Comparison of ENCODE assay signal across 15 mouse cellular contexts in the genomic region with DNA sequence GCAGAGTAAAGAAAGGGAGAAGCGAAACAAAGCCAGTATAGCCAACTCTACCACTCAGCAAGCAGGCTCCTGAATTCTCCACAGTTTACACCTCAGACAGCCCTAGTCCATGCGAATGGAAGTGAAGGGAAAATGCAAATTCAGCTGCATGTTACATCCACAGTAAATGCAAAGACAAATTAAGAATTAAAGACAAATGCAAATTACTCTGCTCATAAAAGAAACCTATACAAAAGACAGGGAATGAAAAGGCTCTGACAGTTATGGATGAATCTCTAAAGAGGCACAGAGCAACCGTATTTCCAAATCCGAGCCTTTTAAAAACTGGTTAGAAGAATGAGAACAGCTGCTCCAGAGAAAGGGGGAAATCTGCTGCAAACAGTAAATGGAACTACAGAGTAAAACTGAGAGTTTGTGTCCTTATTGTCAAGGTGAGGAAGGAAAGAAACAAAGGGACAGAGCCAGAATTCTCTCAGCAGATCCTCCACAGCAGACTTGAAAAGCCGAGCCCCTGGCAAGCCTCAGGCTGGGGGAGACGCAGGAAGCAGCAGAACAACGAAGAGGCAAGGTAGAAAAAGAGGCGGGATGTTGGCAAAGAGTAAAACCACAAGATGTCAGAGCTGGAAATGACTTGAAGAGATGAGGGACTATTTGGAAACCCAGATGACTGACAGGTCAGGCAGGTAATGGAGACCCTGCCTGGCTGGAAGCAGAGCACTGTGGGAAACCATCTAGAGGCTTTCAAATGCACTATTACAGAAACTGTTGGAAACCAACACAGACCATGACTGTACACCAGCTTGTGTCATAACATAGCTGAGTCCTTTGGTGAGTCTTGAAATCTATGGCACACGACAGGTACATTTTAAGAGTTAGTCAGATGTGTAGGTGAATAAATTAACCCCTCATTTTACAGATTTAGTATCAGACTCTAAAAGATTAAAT.
DNase-seq lines count a peak whose midpoint lies in the region; ATAC-seq and TF ChIP-seq lines count a peak whose summit lies in the region.
"Had no signal": no experiment of that assay in that cellular context is flagged by ENCODE, and none has a peak within 500 bp of the region (broad histone marks: within the 10 kb centered on the region; RNA-seq: fewer than 3 reads in every experiment).

No protein-coding gene starts in this region.

- H3K27ac ChIP-seq in hindbrain, embryonic 10.5 days = peak overlapping the region; percentile 75
- no peak overlapping the region for H3K27ac ChIP-seq in midbrain, embryonic 12.5 days (replicated peaks)
- H3K27ac ChIP-seq in thymus, adult 2 months (ENCODE audit: control insufficient read depth, insufficient read depth, low read length) = no peak overlapping the region
- no peak overlapping the region for H3K27ac ChIP-seq in stomach, postnatal 0 days (replicated peaks)
- H3K27ac ChIP-seq: kidney, embryonic 15.5 days; macrophage had no signal

- H3K36me3 ChIP-seq in hindbrain, embryonic 10.5 days = no peaks in the 10 kb centered on the region
- H3K36me3 ChIP-seq in midbrain, embryonic 12.5 days = no peaks in the 10 kb centered on the region
- no peaks in the 10 kb centered on the region for H3K36me3 ChIP-seq in thymus, adult 2 months (ENCODE audit: control insufficient read depth, insufficient read depth, low read length)
- H3K36me3 ChIP-seq in stomach, postnatal 0 days (ENCODE audit: control insufficient read depth, insufficient read depth, low read length) = no peaks in the 10 kb centered on the region
- H3K36me3 ChIP-seq: kidney, embryonic 15.5 days had no signal

- intact Hi-C loops in left cerebral cortex, postnatal 25 days (cut with DNase I) = no loop called here

- no peak for TF ChIP-seq EP300 in stomach, postnatal 0 days (optimal IDR thresholded peaks at IDR 0.05)

- no peaks in the 10 kb centered on the region for H3K27me3 ChIP-seq in hindbrain, embryonic 10.5 days (ENCODE audit: insufficient read depth, poor library complexity, severe bottlenecking)
- H3K27me3 ChIP-seq in midbrain, embryonic 12.5 days = no peaks in the 10 kb centered on the region; the same call in 1 of the 2 replicates
- H3K27me3 ChIP-seq in thymus, adult 2 months (ENCODE audit: control insufficient read depth, insufficient read depth, low read length) = no peaks in the 10 kb centered on the region
- H3K27me3 ChIP-seq in stomach, postnatal 0 days (ENCODE audit: control insufficient read depth, insufficient read depth, low read length) = no peaks in the 10 kb centered on the region
- H3K27me3 ChIP-seq: CH12.LX; kidney, embryonic 15.5 days had no signal

- no peak overlapping the region for H3K9ac ChIP-seq in midbrain, embryonic 12.5 days (replicated peaks)
- no peak overlapping the region for H3K9ac ChIP-seq in stomach, postnatal 0 days (ENCODE audit: low read length)
- H3K9ac ChIP-seq: kidney, embryonic 15.5 days; lung, embryonic 14.5 days had no signal

- 54% methylated on average over 9 of the region's 9 CpGs for whole genome bisulfite sequencing in hindbrain, embryonic 10.5 days
- 42% methylated on average over 9 of the region's 9 CpGs for WGBS in midbrain, embryonic 12.5 days
- WGBS in thymus, adult 2 months = 59% methylated on average over 9 of the region's 9 CpGs
- WGBS in stomach, postnatal 0 days = 53% methylated on average over 9 of the region's 9 CpGs

- H3K4me3 ChIP-seq in hindbrain, embryonic 10.5 days = no peak overlapping the region
- no peak overlapping the region for H3K4me3 ChIP-seq in midbrain, embryonic 12.5 days
- H3K4me3 ChIP-seq in thymus, adult 2 months (ENCODE audit: control insufficient read depth, insufficient read depth, low read length) = no peak overlapping the region
- no peak overlapping the region for H3K4me3 ChIP-seq in stomach, postnatal 0 days (ENCODE audit: low read depth, low read length)
- H3K4me3 ChIP-seq: kidney, embryonic 15.5 days had no signal

- no peak overlapping the region for H3K4me2 ChIP-seq in midbrain, embryonic 12.5 days (replicated peaks)
- H3K4me2 ChIP-seq in stomach, postnatal 0 days (replicated peaks; ENCODE audit: low read depth) = no peak overlapping the region
- H3K4me2 ChIP-seq: kidney, embryonic 15.5 days; lung, embryonic 14.5 days had no signal

- no peak for TF ChIP-seq POLR2A in thymus, adult 2 months (IDR thresholded peaks at IDR 0.05; ENCODE audit: control insufficient read depth, extremely low read depth, insufficient read depth, low read length, poor library complexity)

- TF ChIP-seq CTCF in thymus, adult 2 months (IDR thresholded peaks at IDR 0.05; ENCODE audit: borderline replicate concordance, control insufficient read depth, extremely low read depth, insufficient read depth, low read length, poor library complexity) = no peak
- no peak for TF ChIP-seq CTCF in stomach, postnatal 0 days (IDR thresholded peaks at IDR 0.05; ENCODE audit: low read depth)

- H3K4me1 ChIP-seq in hindbrain, embryonic 10.5 days (replicated peaks) = peaks cover 28% of the 10 kb centered on the region
- peaks cover 16% of the 10 kb centered on the region for H3K4me1 ChIP-seq in midbrain, embryonic 12.5 days
- no peaks in the 10 kb centered on the region for H3K4me1 ChIP-seq in thymus, adult 2 months (replicated peaks; ENCODE audit: control insufficient read depth, insufficient read depth, low read length)
- H3K4me1 ChIP-seq in stomach, postnatal 0 days (replicated peaks; ENCODE audit: control insufficient read depth, insufficient read depth) = 0 out of 2 replicates have a peak, but pooled peaks cover 1% of the 10 kb centered on the region

- peak; percentile 72 for DNase-seq in heart, adult 11 months
- DNase-seq in heart, adult 9 months (ENCODE audit: low spot score in 2 of 2) = no peak
- peak; percentile 7 for DNase-seq in hindbrain, embryonic 10.5 days (ENCODE audit: low spot score)
- DNase-seq in thymus, adult 2 months = no peak
- DNase-seq in stomach, postnatal 0 days (ENCODE audit: low spot score) = no peak
- no peak for DNase-seq in left cerebral cortex, postnatal 25 days (ENCODE audit: low spot score in 2 of 2)
- DNase-seq: adrenal gland, postnatal 25 days; cerebellum, postnatal 14 days; heart, adult 18-20 months; lung, embryonic 14.5 days had no signal

- H3K9me3 ChIP-seq in hindbrain, embryonic 10.5 days = no peaks in the 10 kb centered on the region
- H3K9me3 ChIP-seq in midbrain, embryonic 12.5 days = no peaks in the 10 kb centered on the region
- no peaks in the 10 kb centered on the region for H3K9me3 ChIP-seq in stomach, postnatal 0 days (ENCODE audit: control insufficient read depth, low read length)
- H3K9me3 ChIP-seq: kidney, embryonic 15.5 days had no signal

- ATAC-seq in midbrain, embryonic 12.5 days (ENCODE audit: low FRiP score, low read depth) = peak; percentile 59; the same call in 1 of the 2 replicates
- no peak for ATAC-seq in erythroblast, adult 5-6 weeks (replicated peaks; ENCODE audit: low FRiP score, poor library complexity, severe bottlenecking)
- ATAC-seq in stomach, postnatal 0 days (ENCODE audit: low FRiP score, low TSS enrichment) = no peak

Comparison
In these comparisons a context has a peak if more than half of its experiments do, and no peak if none do; other contexts are left out.
1. DNase-seq: peak in heart, adult 11 months (single experiment) and hindbrain, embryonic 10.5 days (single experiment); none in heart, adult 9 months (0 of 2), thymus, adult 2 months (single experiment), stomach, postnatal 0 days (single experiment) and left cerebral cortex, postnatal 25 days (0 of 2).